Mouse (Mus musculus): ENCODE results near the gene Pla2g10. TPM values are rescaled to one million over a fixed set of nuclear protein-coding genes. Genes with fewer than 3 reads are reported as not detected.
"Not testable (repeated sequence)": the region's sequence is repeated elsewhere in the genome, so short reads cannot be mapped to it uniquely, and the experiment has no call there.

Gene Pla2g10
- total and polyA plus RNA-seq, 3 experiments = 0.16 TPM; not detected in 2

DNA sequence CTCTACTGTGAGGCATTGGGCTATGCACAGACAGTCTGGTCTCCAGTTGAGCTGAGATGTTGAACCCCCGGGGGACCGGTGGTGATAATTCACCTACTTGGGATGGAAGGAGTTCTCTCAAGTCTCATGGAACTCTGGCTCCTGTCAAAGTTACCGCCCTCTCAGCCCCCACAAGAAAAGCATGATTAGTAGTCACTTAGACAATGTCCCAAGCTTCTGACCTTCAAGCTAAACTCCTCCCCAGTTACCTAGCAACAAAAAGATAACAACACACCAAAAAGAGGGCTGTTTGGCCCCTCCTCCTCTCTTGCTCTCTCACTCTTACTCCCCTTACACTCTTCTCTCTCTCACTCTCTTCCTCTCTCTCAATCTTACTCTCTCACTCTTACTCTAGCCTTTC lies 33.7 kb upstream of the Pla2g10 start:
- Histone ChIP-seq H3K9ac (ENCODE audit: low read depth, low read length) (no peak overlapping the region), H3K4me3 (no peak overlapping the region), H3K27me3 (ENCODE audit: control insufficient read depth, insufficient read depth, low read length) (no peaks in the 10 kb centered on the region), H3K27ac (no peak overlapping the region), H3K79me2 (replicated peaks; ENCODE audit: control insufficient read depth, insufficient read depth, low read length) (no peaks in the 10 kb centered on the region), H3K4me1 (ENCODE audit: control insufficient read depth, insufficient read depth, low read length) (no peaks in the 10 kb centered on the region), H3K36me3 (ENCODE audit: control insufficient read depth, insufficient read depth, low read length) (no peaks in the 10 kb centered on the region)
- WGBS = 62% methylated on average over 3 of the region's 3 CpGs
- intact Hi-C loops (cut with DNase I) = no loop called here
- no peak for DNase-seq
- no peak for TF ChIP-seq EP300 (IDR thresholded peaks at IDR 0.05; ENCODE audit: insufficient read depth, low read depth, low read length)
- no peak for TF ChIP-seq POLR2A (IDR thresholded peaks at IDR 0.05; ENCODE audit: insufficient read depth, low read depth, low read length)
- no peak for TF ChIP-seq CTCF (IDR thresholded peaks at IDR 0.05)

DNA sequence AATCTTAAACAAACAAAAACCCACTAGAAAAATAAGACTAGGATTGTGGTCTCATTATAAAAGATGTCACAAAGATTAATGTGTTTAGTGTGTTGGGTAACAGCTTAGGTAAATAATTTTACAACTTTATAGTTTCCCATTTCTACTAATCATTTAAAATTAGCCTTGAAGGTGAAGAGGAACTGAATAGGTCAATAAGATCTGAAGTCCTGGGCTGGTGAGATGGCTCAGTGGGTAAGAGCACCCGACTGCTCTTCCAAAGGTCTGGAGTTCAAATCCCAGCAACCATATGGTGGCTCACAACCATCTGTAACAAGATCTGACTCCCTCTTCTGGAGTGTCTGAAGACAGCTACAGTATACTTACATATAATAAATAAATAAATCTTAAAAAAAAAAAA lies 32.0 kb upstream of the Pla2g10 start:
- H3K9ac ChIP-seq (ENCODE audit: low read depth, low read length); H3K79me2 ChIP-seq (replicated peaks; ENCODE audit: control insufficient read depth, insufficient read depth, low read length); intact Hi-C loops (cut with DNase I); H3K27ac ChIP-seq; H3K36me3 ChIP-seq (ENCODE audit: control insufficient read depth, insufficient read depth, low read length); H3K27me3 ChIP-seq (ENCODE audit: control insufficient read depth, insufficient read depth, low read length); DNase-seq; H3K4me1 ChIP-seq (ENCODE audit: control insufficient read depth, insufficient read depth, low read length); H3K4me3 ChIP-seq: not testable (repeated sequence)
- WGBS = 86% methylated on average over 1 of the region's 1 CpGs

DNA sequence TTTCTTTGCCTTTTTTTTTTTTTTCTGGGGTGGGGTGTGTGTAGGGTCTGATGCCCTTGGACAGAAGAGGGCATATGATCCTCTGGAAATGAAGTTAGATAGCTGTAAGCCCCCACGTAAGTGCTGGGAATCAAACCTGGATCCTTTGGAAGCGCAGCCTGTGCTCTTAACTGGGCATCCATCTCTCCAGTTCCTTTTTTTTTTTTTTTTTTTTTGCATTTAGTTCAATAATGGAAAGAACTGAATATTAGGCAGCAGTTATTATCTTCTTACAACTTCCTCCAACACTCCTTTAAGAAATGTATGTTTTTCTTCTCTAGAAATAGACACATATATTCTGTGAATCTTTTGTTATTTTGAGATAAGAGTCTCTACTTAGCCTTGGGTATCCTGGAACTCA lies 27.0 kb upstream of the Pla2g10 start:
- no peak for DNase-seq
- no peaks in the 10 kb centered on the region for H3K36me3 ChIP-seq (ENCODE audit: control insufficient read depth, insufficient read depth, low read length)
- H3K27ac ChIP-seq = no peak overlapping the region
- 90% methylated on average over 2 of the region's 2 CpGs for WGBS
- no peaks in the 10 kb centered on the region for H3K79me2 ChIP-seq (replicated peaks; ENCODE audit: control insufficient read depth, insufficient read depth, low read length)
- no peak overlapping the region for H3K9ac ChIP-seq (ENCODE audit: low read depth, low read length)
- no peak overlapping the region for H3K4me3 ChIP-seq
- no peak for TF ChIP-seq POLR2A (IDR thresholded peaks at IDR 0.05; ENCODE audit: insufficient read depth, low read depth, low read length)
- no peak for TF ChIP-seq EP300 (IDR thresholded peaks at IDR 0.05; ENCODE audit: insufficient read depth, low read depth, low read length)
- TF ChIP-seq CTCF (IDR thresholded peaks at IDR 0.05) = no peak
- no peaks in the 10 kb centered on the region for H3K27me3 ChIP-seq (ENCODE audit: control insufficient read depth, insufficient read depth, low read length)
- peaks cover 2% of the 10 kb centered on the region for H3K4me1 ChIP-seq (ENCODE audit: control insufficient read depth, insufficient read depth, low read length)
- intact Hi-C loops (cut with DNase I) = no loop called here

DNA sequence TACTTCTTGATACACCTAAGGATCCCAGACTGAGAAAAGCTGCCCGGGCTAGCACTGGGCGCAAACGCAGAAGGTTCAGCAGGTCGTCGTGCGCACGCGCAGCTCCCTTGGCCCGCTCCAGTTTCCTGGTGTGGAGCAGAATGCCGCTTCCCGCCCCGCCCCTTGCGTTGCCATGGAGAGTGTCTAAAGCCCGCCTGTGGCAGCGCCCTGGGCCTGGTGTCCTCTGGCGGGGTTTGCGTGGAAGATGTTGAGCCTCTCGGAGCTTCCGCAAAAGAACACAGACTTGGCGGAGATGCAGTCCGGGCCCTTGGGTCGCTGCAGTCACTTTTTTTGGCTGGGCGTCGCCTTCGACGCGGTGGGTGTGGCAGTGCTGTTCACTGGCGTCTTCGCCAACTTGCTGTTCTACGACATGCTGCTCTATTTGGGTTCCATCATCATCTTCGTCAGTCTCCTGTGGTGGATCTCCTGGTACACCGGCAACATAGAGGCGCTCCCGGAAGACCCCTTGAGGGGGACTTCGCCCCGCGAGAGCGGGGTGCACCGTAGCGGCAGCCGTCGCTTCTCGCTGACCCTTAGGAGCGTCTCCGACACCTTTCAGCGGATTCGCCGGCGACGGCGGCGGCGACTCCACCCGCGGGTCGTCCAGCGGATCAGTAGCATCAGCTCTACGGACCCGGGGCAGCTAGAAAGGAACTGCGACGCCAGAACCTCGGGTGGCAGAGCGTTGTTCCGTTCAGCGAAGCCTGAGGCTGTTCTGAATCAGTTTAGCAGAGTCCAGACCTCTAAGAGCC lies 23.8 kb upstream of the Pla2g10 start:
- Histone ChIP-seq H3K27ac (peak overlapping the region; percentile 49), H3K79me2 (replicated peaks; ENCODE audit: control insufficient read depth, insufficient read depth, low read length) (no peaks in the 10 kb centered on the region), H3K4me1 (ENCODE audit: control insufficient read depth, insufficient read depth, low read length) (peaks cover 2% of the 10 kb centered on the region), H3K4me3 (peak overlapping the region; percentile 60), H3K36me3 (ENCODE audit: control insufficient read depth, insufficient read depth, low read length) (no peaks in the 10 kb centered on the region), H3K9ac (ENCODE audit: low read depth, low read length) (peak overlapping the region; percentile 58), H3K27me3 (ENCODE audit: control insufficient read depth, insufficient read depth, low read length) (no peaks in the 10 kb centered on the region)
- DNase-seq = peak; percentile 96
- WGBS = under 1% methylated on average over 65 of the region's 65 CpGs
- intact Hi-C loops (cut with DNase I) = loop anchor here (2.0 kb wide), 1 partner anchor 26 kb away; the partner anchor contains the start of gene Rrn3
- TF ChIP-seq POLR2A (IDR thresholded peaks at IDR 0.05; ENCODE audit: insufficient read depth, low read depth, low read length) = peak; percentile 59; the same call in 1 of the 2 replicates
- no peak for TF ChIP-seq CTCF (IDR thresholded peaks at IDR 0.05)

DNA sequence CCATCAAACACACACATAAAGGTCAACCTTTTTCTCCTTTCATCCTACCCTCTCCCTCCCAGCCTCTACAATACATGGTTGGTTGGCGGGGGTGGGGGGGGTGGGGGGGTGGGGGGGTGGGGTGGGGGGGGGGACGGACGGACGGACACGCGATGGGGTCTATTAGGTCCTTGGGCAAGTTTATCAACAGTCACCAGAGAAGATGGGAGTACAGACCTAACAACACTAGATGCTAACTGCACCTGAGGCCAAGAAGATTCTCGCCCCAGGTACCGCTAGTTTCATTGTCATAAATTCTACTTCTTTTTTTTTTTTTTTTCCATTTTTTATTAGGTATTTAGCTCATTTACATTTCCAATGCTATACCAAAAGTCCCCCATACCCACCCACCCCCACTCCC lies 23.2 kb upstream of the Pla2g10 start:
- Histone ChIP-seq H3K9ac (ENCODE audit: low read depth, low read length) (no peak overlapping the region; the same call in 1 of the 2 replicates), H3K79me2 (replicated peaks; ENCODE audit: control insufficient read depth, insufficient read depth, low read length) (no peaks in the 10 kb centered on the region), H3K4me3 (peak overlapping the region; percentile 60), H3K27me3 (ENCODE audit: control insufficient read depth, insufficient read depth, low read length) (no peaks in the 10 kb centered on the region), H3K27ac (peak overlapping the region; percentile 31; the same call in 1 of the 2 replicates), H3K4me1 (ENCODE audit: control insufficient read depth, insufficient read depth, low read length) (peaks cover 2% of the 10 kb centered on the region), H3K36me3 (ENCODE audit: control insufficient read depth, insufficient read depth, low read length) (no peaks in the 10 kb centered on the region)
- TF ChIP-seq CTCF (IDR thresholded peaks at IDR 0.05) = no peak
- no peak for TF ChIP-seq EP300 (IDR thresholded peaks at IDR 0.05; ENCODE audit: insufficient read depth, low read depth, low read length)
- no peak for TF ChIP-seq POLR2A (IDR thresholded peaks at IDR 0.05; ENCODE audit: insufficient read depth, low read depth, low read length)
- WGBS = 79% methylated on average over 8 of the region's 8 CpGs
- intact Hi-C loops (cut with DNase I) = loop anchor here (2.0 kb wide), 1 partner anchor 27 kb away; the partner anchor contains the start of gene Rrn3
- no peak for DNase-seq

DNA sequence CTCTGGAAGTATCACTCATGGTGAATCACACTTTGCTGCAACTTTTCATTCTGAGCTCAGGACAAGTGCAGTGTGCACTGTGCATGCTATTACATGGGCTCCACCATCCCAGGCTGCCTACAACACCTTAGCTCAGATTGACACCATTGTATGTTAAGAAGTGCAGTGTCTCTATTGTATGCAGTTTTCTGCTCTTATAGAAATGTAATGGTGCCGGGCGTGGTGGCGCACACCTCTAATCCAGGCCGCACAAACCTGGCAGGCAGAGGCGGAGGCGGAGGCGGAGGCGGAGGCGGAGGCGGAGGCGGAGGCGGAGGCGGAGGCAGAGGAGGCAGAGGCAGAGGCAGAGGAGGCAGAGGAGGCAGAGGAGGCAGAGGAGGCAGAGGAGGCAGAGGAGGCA lies 19.8 kb upstream of the Pla2g10 start:
- Histone ChIP-seq H3K27me3 (ENCODE audit: control insufficient read depth, insufficient read depth, low read length) (no peaks in the 10 kb centered on the region), H3K79me2 (replicated peaks; ENCODE audit: control insufficient read depth, insufficient read depth, low read length) (no peaks in the 10 kb centered on the region), H3K9ac (ENCODE audit: low read depth, low read length) (no peak overlapping the region), H3K36me3 (ENCODE audit: control insufficient read depth, insufficient read depth, low read length) (no peaks in the 10 kb centered on the region), H3K4me1 (ENCODE audit: control insufficient read depth, insufficient read depth, low read length) (peaks cover 2% of the 10 kb centered on the region), H3K27ac (no peak overlapping the region), H3K4me3 (no peak overlapping the region)
- no peak for TF ChIP-seq CTCF (IDR thresholded peaks at IDR 0.05)
- no peak for TF ChIP-seq POLR2A (IDR thresholded peaks at IDR 0.05; ENCODE audit: insufficient read depth, low read depth, low read length)
- TF ChIP-seq EP300 (IDR thresholded peaks at IDR 0.05; ENCODE audit: insufficient read depth, low read depth, low read length) = no peak
- intact Hi-C loops (cut with DNase I) = no loop called here
- no peak for DNase-seq
- 89% methylated on average over 13 of the region's 13 CpGs for WGBS
